Mouse (Mus musculus): ENCODE data around the gene Stx6.
A peak's percentile ranks its signal among the peaks of the same experiment; 100 is the strongest.

Stx6 gene

GRCm38 (mm10) chr1:155210011-155210763, 51.7 kb downstream of the Stx6 start:
- no peak for DNase-seq (ENCODE audit: low spot score)

- no peak for DNase-seq (ENCODE audit: low spot score)
These were observed 52.5 kb downstream of the Stx6 start for GRCm38 (mm10) chr1:155211017-155211416.

- no peak for DNase-seq (ENCODE audit: low spot score)
These were observed 53.6 kb downstream of the Stx6 start for GRCm38 (mm10) chr1:155212081-155212480.

GRCm38 (mm10) chr1:155212493-155212892, 54.0 kb downstream of the Stx6 start:
- no peak for DNase-seq (ENCODE audit: low spot score)

GRCm38 (mm10) chr1:155212936-155213774, 54.6 kb downstream of the Stx6 start:
- no peak for DNase-seq (ENCODE audit: low spot score)

- DNase-seq (ENCODE audit: low spot score), result no peak
These were observed 55.4 kb downstream of the Stx6 start for GRCm38 (mm10) chr1:155213912-155214311.

- no peak for DNase-seq (ENCODE audit: low spot score)
These were observed 56.7 kb downstream of the Stx6 start for GRCm38 (mm10) chr1:155215066-155215764.

GRCm38 (mm10) chr1:155216313-155216712, 57.8 kb downstream of the Stx6 start:
- no peak for DNase-seq (ENCODE audit: low spot score)

- no peak for DNase-seq (ENCODE audit: low spot score)
These were observed 58.3 kb downstream of the Stx6 start for GRCm38 (mm10) chr1:155216844-155217243.

- DNase-seq (ENCODE audit: low spot score), result peak; percentile 52
These were observed 59.5 kb downstream of the Stx6 start for GRCm38 (mm10) chr1:155217865-155218541.

- no peak for DNase-seq (ENCODE audit: low spot score)
These were observed 60.4 kb downstream of the Stx6 start for GRCm38 (mm10) chr1:155218924-155219323.

- no peak for DNase-seq (ENCODE audit: low spot score)
These were observed 63.7 kb downstream of the Stx6 start for GRCm38 (mm10) chr1:155222101-155222669.

- DNase-seq (ENCODE audit: low spot score), result no peak
These were observed 64.5 kb downstream of the Stx6 start for GRCm38 (mm10) chr1:155223036-155223435.

- peak; percentile 79 for DNase-seq (ENCODE audit: low spot score)
These were observed 65.5 kb downstream of the Stx6 start for GRCm38 (mm10) chr1:155223849-155224554.

GRCm38 (mm10) chr1:155229464-155230411, 71.2 kb downstream of the Stx6 start:
- DNase-seq (ENCODE audit: low spot score), result no peak

- DNase-seq (ENCODE audit: low spot score), result no peak
These were observed 73.9 kb downstream of the Stx6 start for GRCm38 (mm10) chr1:155232385-155232784.

- no peak for DNase-seq (ENCODE audit: low spot score)
These were observed 74.3 kb downstream of the Stx6 start for GRCm38 (mm10) chr1:155232786-155233185.

GRCm38 (mm10) chr1:155233378-155233777, 74.9 kb downstream of the Stx6 start:
- no peak for DNase-seq (ENCODE audit: low spot score)

GRCm38 (mm10) chr1:155233931-155234607, 75.6 kb downstream of the Stx6 start:
- DNase-seq (ENCODE audit: low spot score), result no peak
